Comparison of ENCODE assay signal across 28 mouse cellular contexts in genomic region chr4:31370062-31370461, GRCm38 (mm10).
DNase-seq lines count a peak whose midpoint lies in the region; ATAC-seq and TF ChIP-seq lines count a peak whose summit lies in the region.
"Had no signal": no experiment of that assay in that cellular context is flagged by ENCODE, and none has a peak within 500 bp of the region (broad histone marks: within the 10 kb centered on the region; RNA-seq: fewer than 3 reads in every experiment).

No protein-coding gene starts in this region.

- 79% methylated on average over 7 of the region's 7 CpGs for WGBS in forebrain, embryonic 13.5 days
- 80% methylated on average over 7 of the region's 7 CpGs for WGBS in forebrain, embryonic 12.5 days
- WGBS in kidney, postnatal 0 days: 63% methylated on average over 7 of the region's 7 CpGs
- WGBS in kidney, embryonic 16.5 days: 61% methylated on average over 7 of the region's 7 CpGs
- 70% methylated on average over 7 of the region's 7 CpGs for WGBS in lung, adult 2 months

- H3K27ac ChIP-seq in forebrain, embryonic 13.5 days: peak overlapping the region; percentile 16; the same call in 1 of the 2 replicates
- no peak overlapping the region for H3K27ac ChIP-seq in forebrain, embryonic 12.5 days
- no peak overlapping the region for H3K27ac ChIP-seq in kidney, postnatal 0 days
- no peak overlapping the region for H3K27ac ChIP-seq in kidney, embryonic 16.5 days (ENCODE audit: low read length)
- H3K27ac ChIP-seq: embryonic facial prominence, embryonic 12.5 days; hindbrain, embryonic 10.5 days; intestine, embryonic 15.5 days; liver, embryonic 14.5 days; midbrain, embryonic 15.5 days had no signal

- no peak overlapping the region for H3K9ac ChIP-seq in forebrain, embryonic 13.5 days
- no peak overlapping the region for H3K9ac ChIP-seq in forebrain, embryonic 12.5 days
- H3K9ac ChIP-seq in kidney, postnatal 0 days (ENCODE audit: low read depth, low read length): no peak overlapping the region
- no peak overlapping the region for H3K9ac ChIP-seq in kidney, embryonic 16.5 days (replicated peaks; ENCODE audit: low read length)
- H3K9ac ChIP-seq: embryonic facial prominence, embryonic 12.5 days; intestine, embryonic 15.5 days; liver, embryonic 14.5 days; midbrain, embryonic 15.5 days had no signal

- no peaks in the 10 kb centered on the region for H3K27me3 ChIP-seq in forebrain, embryonic 13.5 days
- no peaks in the 10 kb centered on the region for H3K27me3 ChIP-seq in forebrain, embryonic 12.5 days
- no peaks in the 10 kb centered on the region for H3K27me3 ChIP-seq in kidney, postnatal 0 days (ENCODE audit: insufficient read depth, low read length)
- no peaks in the 10 kb centered on the region for H3K27me3 ChIP-seq in kidney, embryonic 16.5 days (ENCODE audit: insufficient read depth, low read length)
- H3K27me3 ChIP-seq: embryonic facial prominence, embryonic 12.5 days; intestine, embryonic 15.5 days; megakaryocyte, embryonic 14.5 days; midbrain, embryonic 15.5 days; Patski had no signal

- ATAC-seq in forebrain, embryonic 13.5 days: no peak
- ATAC-seq in forebrain, embryonic 12.5 days (ENCODE audit: low FRiP score): no peak
- no peak for ATAC-seq in kidney, postnatal 0 days (replicated peaks; ENCODE audit: low FRiP score, low read depth)
- no peak for ATAC-seq in kidney, embryonic 16.5 days (ENCODE audit: low FRiP score, low TSS enrichment)
- ATAC-seq: hindbrain, embryonic 16.5 days; intestine, embryonic 15.5 days; midbrain, embryonic 15.5 days; Patski had no signal

- peak; percentile 63 for DNase-seq in kidney, postnatal 0 days (ENCODE audit: low spot score)
- peak; percentile 1 for DNase-seq in lung, postnatal 10 days
- DNase-seq in lung, adult 2 months: no peak
- DNase-seq in brain, embryonic 14.5 days (ENCODE audit: low read depth): peak; percentile 73
- DNase-seq in adrenal gland, postnatal 10 days: no peak
- DNase-seq: adrenal gland, postnatal 14 days; cerebellum, adult 8-10 months; embryo, embryonic 11 days; gastrocnemius, postnatal 14 days; heart, postnatal 14 days; kidney, adult 2 months; kidney, postnatal 25 days; layer of hippocampus, postnatal 36 days; liver; lung, postnatal 4 days; right cerebral cortex, postnatal 4 days; thymus, postnatal 4 days had no signal

- H3K4me1 ChIP-seq in forebrain, embryonic 13.5 days: 0 out of 2 replicates have a peak, but pooled peaks cover 2% of the 10 kb centered on the region
- no peaks in the 10 kb centered on the region for H3K4me1 ChIP-seq in forebrain, embryonic 12.5 days
- no peaks in the 10 kb centered on the region for H3K4me1 ChIP-seq in kidney, postnatal 0 days (replicated peaks; ENCODE audit: insufficient read depth, low read length)
- H3K4me1 ChIP-seq in kidney, embryonic 16.5 days (ENCODE audit: insufficient read depth, low read length): no peaks in the 10 kb centered on the region
- H3K4me1 ChIP-seq in lung, adult 2 months (ENCODE audit: control insufficient read depth, insufficient read depth, low read length): no peaks in the 10 kb centered on the region
- H3K4me1 ChIP-seq: embryonic facial prominence, embryonic 12.5 days; hindbrain, embryonic 10.5 days; intestine, embryonic 15.5 days; megakaryocyte, embryonic 14.5 days; midbrain, embryonic 15.5 days had no signal

- H3K4me2 ChIP-seq in forebrain, embryonic 13.5 days: no peak overlapping the region
- no peak overlapping the region for H3K4me2 ChIP-seq in forebrain, embryonic 12.5 days
- H3K4me2 ChIP-seq in kidney, postnatal 0 days (ENCODE audit: low read length): no peak overlapping the region
- no peak overlapping the region for H3K4me2 ChIP-seq in kidney, embryonic 16.5 days (replicated peaks; ENCODE audit: low read depth, low read length)
- H3K4me2 ChIP-seq: embryonic facial prominence, embryonic 12.5 days; intestine, embryonic 15.5 days; midbrain, embryonic 15.5 days had no signal

- H3K36me3 ChIP-seq in forebrain, embryonic 13.5 days (ENCODE audit: poor library complexity, severe bottlenecking): no peaks in the 10 kb centered on the region
- no peaks in the 10 kb centered on the region for H3K36me3 ChIP-seq in forebrain, embryonic 12.5 days (replicated peaks)
- H3K36me3 ChIP-seq in kidney, postnatal 0 days (ENCODE audit: insufficient read depth, low read length): no peaks in the 10 kb centered on the region
- no peaks in the 10 kb centered on the region for H3K36me3 ChIP-seq in kidney, embryonic 16.5 days (ENCODE audit: insufficient read depth, low read length)
- H3K36me3 ChIP-seq: embryonic facial prominence, embryonic 12.5 days; hindbrain, embryonic 10.5 days; intestine, embryonic 15.5 days; midbrain, embryonic 15.5 days had no signal

- H3K4me3 ChIP-seq in forebrain, embryonic 13.5 days: no peak overlapping the region
- H3K4me3 ChIP-seq in forebrain, embryonic 12.5 days (replicated peaks): no peak overlapping the region
- H3K4me3 ChIP-seq in kidney, postnatal 0 days (replicated peaks; ENCODE audit: low read depth, low read length): no peak overlapping the region
- H3K4me3 ChIP-seq in kidney, embryonic 16.5 days (ENCODE audit: low read length): no peak overlapping the region
- no peak overlapping the region for H3K4me3 ChIP-seq in lung, adult 2 months (replicated peaks; ENCODE audit: extremely low read depth, low read depth, low read length)
- H3K4me3 ChIP-seq: embryonic facial prominence, embryonic 12.5 days; hindbrain, embryonic 10.5 days; intestine, embryonic 15.5 days; megakaryocyte, embryonic 14.5 days; midbrain, embryonic 15.5 days had no signal

- TF ChIP-seq POLR2A in lung, adult 2 months (IDR thresholded peaks at IDR 0.05; ENCODE audit: borderline replicate concordance, extremely low read depth, low read depth, low read length): no peak
- TF ChIP-seq POLR2A in brain, embryonic 14.5 days (IDR thresholded peaks at IDR 0.05; ENCODE audit: borderline replicate concordance, extremely low read depth, insufficient read depth, insufficient read length, poor library complexity, severe bottlenecking): no peak

- H3K9me3 ChIP-seq in forebrain, embryonic 13.5 days (replicated peaks): no peaks in the 10 kb centered on the region
- H3K9me3 ChIP-seq in forebrain, embryonic 12.5 days: no peaks in the 10 kb centered on the region
- no peaks in the 10 kb centered on the region for H3K9me3 ChIP-seq in kidney, postnatal 0 days (replicated peaks; ENCODE audit: low read length)
- no peaks in the 10 kb centered on the region for H3K9me3 ChIP-seq in kidney, embryonic 16.5 days (ENCODE audit: low read length)
- H3K9me3 ChIP-seq: embryonic facial prominence, embryonic 12.5 days; hindbrain, embryonic 10.5 days; intestine, embryonic 15.5 days; midbrain, embryonic 15.5 days had no signal

- no peak for TF ChIP-seq CTCF in kidney, postnatal 0 days (IDR thresholded peaks at IDR 0.05; ENCODE audit: low read depth)
- TF ChIP-seq CTCF in lung, adult 2 months (IDR thresholded peaks at IDR 0.05; ENCODE audit: insufficient read depth, low read length): no peak
- no peak for TF ChIP-seq CTCF in brain, embryonic 14.5 days (IDR thresholded peaks at IDR 0.05; ENCODE audit: borderline replicate concordance, extremely low read depth, insufficient read depth, insufficient read length)

Comparison
In these comparisons a context has a peak if more than half of its experiments do, and no peak if none do; other contexts are left out.
1. DNase-seq: peak in kidney, postnatal 0 days (single experiment), lung, postnatal 10 days (single experiment) and brain, embryonic 14.5 days (single experiment); none in lung, adult 2 months (single experiment) and adrenal gland, postnatal 10 days (single experiment).